Mouse (Mus musculus) megakaryocyte-erythroid progenitor cell, adult 5-6 weeks (primary cell): Measurements from ENCODE around the gene Gm13285. TPM values are rescaled to one million over a fixed set of nuclear protein-coding genes. Genes with fewer than 3 reads are reported as not detected.
A peak's percentile ranks its signal among the peaks of the same experiment; 100 is the strongest.
"Not testable (repeated sequence)": the region's sequence is repeated elsewhere in the genome, so short reads cannot be mapped to it uniquely, and the experiment has no call there.

ENCODE experiments used
- ATAC-seq: replicated peaks from 2 replicates; pipeline ENCODE4 v1.8.0; 2016; ENCODE audit warnings: mild to moderate bottlenecking, inconsistent platforms; ENCODE audit not compliant: severe bottlenecking, poor library complexity, low FRiP score, low TSS enrichment
- total RNA-seq, 2 experiments: library from RNA; stranded (forward) in 1 of 2; stranded (reverse) in 1 of 2; fragments of 200-1000, 215-1000 nt in 1 of 2; fragments of >200 nt in 1 of 2; fragmentation: Nextera tagmentation in 1 of 2; gene quantifications; 2 replicates each; pipeline ENCODE4 v1.2.3; 2014 to 2017

The Gm13285 gene
- total RNA-seq (2014; fragmentation: Nextera tagmentation) (not detected in 2 replicates), total RNA-seq (2017) (not detected in 2 replicates)

DNA sequence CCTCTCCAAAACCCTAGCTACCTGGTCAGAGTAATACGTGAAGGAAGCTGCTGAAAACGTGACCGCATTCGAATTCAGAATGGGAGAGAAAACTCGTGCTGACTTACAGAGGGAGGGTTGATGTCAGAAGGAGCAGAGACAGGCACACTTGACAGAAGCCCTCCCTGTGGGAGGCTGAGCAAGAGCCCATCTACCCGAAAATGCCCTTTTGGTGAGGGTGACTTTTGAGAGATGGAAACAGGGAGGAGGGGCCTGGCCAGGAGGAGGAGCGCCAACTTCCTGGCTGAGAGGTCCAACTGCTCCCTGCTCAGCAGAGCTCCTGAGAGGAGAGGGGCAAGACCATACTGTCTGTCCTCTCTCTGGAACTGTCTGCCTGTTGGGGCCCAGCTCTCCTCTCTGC, at the start of gene Gm13285:
Gm13285 (plus strand) TSS at position 301 of the 400 bp plus-strand sequence.
- not testable (repeated sequence) for ATAC-seq

DNA sequence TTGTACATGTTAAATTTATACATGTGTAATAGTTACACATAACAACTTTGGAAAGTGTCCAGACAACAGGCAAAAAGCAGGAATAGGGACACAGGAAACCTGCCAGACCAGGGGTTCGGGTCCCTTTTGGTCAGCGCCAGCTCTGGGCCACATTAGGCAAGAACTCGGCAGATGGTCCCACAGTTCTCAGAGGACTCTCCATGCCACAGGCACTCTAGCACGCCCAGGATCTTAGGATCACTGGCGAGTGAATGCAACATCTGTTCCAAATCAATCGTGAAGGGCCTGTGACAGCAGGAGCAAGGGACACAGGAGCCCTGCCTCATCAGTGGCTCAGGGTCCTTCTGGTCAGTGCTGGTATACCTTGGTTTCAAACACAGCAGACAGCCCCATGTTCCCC, 49.5 kb upstream of the Gm13285 start:
- no peak for ATAC-seq

DNA sequence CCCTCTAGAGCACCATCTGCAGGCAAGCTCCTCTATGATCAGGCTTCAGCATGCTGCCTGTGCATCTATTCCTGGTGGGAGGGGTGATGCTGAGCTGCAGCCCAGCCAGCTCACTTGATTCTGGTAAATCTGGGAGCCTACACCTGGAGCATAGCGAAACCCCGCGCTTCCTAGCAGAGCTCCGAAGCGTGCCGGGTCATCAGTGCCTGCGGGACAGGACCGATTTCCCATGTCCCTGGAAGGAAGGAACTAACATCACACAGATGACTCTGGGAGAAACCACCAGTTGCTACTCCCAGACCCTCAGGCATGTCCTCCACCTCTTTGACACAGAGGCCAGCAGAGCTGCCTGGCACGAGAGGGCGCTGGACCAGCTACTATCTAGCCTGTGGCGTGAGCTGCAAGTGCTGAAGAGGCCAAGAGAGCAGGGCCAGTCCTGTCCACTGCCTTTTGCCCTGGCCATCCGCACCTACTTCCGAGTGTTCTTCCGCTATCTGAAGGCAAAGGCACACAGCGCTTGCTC, 44.6 kb upstream of the Gm13285 start, which contains the start of gene Gm13271:
Gm13271 (plus strand) TSS at position 51 of the 523 bp plus-strand sequence.
- not testable (repeated sequence) for ATAC-seq

DNA sequence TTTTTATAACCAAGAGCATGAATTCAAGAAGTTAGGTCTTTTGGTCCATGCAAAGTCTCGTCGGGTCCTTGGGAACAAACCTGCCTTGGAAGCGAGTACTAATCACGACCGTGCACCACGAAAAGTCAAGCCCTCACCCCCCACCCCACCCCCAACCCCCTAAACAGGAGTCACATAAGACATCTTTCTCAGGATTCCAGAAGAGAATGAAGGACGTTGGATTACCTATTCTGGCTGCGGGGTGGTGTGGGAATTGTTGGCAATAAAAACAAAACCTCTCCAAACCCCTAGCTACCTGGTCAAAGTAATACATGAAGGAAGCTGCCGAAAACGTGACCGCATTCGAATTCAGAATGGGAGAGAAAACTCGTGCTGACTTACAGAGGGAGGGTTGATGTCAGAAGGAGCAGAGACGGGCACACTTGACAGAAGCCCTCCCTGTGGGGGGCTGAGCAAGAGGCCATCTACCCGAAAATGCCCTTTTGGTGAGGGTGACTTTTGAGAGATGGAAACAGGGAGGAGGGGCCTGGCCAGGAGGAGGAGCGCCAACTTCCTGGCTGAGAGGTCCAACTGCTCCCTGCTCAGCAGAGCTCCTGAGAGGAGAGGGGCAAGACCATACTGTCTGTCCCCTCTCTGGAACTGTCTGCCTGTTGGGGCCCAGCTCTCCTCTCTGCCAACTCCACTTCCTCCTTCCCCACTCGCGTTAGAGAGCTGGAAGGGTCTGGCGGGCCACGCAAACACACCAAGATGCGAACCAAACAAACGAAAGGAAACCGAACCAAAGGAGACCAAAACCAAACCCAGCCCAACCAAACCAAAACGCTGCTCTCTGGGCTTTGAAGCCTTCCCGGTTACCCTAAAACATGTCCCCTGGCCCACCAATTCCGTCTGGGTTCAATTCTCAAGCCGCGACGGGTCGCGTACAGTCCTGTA, 42.6 kb upstream of the Gm13285 start:
- not testable (repeated sequence) for ATAC-seq

DNA sequence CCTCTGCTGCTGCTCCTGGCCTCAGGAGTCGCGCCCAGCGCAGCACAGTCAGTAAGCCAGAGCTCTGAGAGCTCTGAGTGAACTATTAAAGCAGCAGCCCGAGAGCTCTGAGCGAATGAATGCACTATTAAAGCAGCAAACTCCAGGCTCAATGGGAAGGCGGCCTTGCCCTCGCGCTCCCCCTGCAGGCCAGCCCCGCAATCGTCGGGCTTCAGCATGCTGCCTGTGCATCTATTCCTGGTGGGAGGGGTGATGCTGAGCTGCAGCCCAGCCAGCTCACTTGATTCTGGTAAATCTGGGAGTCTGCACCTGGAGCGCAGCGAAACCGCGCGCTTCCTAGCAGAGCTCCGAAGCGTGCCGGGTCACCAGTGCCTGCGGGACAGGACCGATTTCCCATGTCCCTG, 41.8 kb upstream of the Gm13285 start:
- peak; percentile 100 for ATAC-seq

DNA sequence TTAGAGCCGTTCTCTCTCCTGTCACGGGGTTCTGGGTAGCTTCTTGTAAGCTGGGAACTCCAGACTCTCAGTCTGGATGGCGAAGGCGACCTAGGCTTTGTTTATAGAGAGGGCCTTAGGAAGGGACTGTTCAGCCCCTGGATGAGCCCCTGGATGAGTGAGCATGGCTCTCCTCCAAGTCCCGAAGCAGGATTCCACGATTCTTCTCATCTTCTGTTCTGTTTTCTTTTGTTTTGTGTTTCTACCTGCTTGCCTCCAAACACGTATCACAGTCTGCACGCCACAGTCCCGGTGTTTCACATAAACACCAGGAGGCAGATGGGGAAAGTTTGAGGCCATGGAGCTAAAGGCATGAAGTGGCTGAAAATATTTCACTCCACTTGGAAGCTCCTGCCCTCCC, 40.7 kb upstream of the Gm13285 start:
- not testable (repeated sequence) for ATAC-seq

DNA sequence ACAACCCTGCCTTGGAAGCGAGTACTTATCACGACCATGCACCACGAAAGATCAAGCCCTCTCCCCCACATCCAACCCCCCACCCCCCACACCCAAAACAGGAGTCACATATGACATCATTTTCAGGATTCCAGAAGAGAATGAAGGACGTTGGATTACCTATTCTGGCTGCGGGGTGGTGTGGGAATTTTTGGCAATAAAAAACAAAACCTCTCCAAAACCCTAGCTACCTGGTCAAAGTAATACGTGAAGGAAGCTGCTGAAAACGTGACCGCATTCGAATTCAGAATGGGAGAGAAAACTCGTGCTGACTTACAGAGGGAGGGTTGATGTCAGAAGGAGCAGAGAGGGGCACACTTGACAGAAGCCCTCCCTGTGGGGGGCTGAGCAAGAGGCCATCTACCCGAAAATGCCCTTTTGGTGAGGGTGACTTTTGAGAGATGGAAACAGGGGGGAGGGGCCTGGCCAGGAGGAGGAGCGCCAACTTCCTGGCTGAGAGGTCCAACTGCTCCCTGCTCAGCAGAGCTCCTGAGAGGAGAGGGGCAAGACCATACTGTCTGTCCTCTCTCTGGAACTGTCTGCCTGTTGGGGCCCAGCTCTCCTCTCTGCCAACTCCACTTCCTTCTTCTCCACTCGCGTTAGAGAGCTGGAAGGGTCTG, 39.7 kb upstream of the Gm13285 start, which contains the start of gene Gm13283:
Gm13283 (plus strand) TSS at position 510 of the 659 bp plus-strand sequence.
- ATAC-seq = not testable (repeated sequence)

DNA sequence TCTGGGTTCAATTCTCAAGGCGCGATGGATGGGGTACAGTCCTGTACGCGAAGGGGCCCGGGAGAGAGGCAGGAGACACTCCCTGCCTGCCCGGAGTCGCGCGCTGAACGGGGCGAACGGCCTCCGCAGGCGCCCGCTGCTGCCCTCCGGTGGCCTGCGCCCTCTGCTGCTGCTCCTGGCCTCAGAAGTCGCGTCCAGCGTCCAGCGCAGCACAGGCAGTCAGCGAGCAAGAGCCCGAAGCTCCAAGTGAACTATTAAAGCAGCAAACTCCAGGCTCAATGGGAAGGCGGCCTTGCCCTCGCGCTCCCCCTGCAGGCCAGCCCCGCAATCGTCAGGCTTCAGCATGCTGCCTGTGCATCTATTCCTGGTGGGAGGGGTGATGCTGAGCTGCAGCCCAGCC, 39.0 kb upstream of the Gm13285 start:
- not testable (repeated sequence) for ATAC-seq

DNA sequence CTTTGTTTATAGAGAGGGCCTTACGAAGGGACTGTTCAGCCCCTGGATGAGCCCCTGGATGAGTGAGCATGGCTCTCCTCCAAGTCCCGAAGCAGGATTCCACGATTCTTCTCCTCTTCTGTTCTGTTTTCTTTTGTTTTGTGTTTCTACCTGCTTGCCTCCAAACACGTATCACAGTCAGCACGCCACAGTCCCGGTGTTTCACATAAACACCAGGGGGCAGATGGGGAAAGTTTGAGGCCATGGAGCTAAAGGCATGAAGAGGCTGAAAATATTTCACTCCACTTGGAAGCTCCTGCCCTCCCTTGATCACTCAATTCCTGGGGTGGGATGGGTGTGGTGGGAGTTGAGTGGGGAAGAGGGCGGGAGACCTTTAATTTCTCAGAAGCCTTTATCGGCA, 37.7 kb upstream of the Gm13285 start:
- ATAC-seq = not testable (repeated sequence)

DNA sequence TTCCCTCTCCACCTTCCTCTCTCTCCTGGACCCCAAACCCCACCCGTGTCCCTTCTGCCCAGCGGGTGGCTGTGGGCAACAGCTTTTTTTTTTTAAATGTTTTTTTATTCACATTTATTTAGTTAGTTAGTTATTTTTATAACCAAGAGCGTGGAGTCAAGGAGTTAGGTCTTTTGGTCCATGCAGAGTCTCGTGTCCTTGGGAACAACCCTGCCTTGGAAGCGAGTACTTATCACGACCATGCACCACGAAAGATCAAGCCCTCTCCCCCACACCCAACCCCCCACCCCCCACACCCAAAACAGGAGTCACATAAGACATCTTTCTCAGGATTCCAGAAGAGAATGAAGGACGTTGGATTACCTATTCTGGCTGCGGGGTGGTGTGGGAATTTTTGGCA, 37.1 kb upstream of the Gm13285 start:
- ATAC-seq = not testable (repeated sequence)

DNA sequence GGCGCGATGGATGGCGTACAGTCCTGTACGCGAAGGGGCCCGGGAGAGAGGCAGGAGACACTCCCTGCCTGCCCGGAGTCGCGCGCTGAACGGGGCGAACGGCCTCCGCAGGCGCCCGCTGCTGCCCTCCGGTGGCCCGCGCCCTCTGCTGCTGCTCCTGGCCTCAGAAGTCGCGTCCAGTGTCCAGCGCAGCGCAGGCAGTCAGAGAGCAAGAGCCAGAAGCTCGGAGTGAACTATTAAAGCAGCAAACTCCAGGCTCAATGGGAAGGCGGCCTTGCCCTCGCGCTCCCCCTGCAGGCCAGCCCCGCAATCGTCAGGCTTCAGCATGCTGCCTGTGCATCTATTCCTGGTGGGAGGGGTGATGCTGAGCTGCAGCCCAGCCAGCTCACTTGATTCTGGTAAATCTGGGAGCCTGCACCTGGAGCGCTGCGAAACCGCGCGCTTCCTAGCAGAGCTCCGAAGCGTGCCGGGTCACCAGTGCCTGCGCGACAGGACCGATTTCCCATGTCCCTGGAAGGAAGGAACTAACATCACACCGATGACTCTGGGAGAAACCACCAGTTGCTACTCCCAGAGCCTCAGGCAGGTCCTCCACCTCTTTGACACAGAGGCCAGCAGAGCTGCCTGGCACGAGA, 36.0 kb upstream of the Gm13285 start:
- ATAC-seq = peak; percentile 83

DNA sequence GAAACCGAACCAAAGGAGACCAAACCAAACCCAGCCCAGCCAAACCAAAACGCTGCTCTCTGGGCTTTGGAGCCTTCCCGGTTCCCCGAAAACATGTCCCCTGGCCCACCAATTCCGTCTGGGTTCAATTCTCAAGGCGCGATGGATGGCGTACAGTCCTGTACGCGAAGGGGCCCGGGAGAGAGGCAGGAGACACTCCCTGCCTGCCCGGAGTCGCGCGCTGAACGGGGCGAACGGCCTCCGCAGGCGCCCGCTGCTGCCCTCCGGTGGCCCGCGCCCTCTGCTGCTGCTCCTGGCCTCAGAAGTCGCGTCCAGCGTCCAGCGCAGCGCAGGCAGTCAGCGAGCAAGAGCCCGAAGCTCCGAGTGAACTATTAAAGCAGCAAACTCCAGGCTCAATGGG, 25.9 kb upstream of the Gm13285 start, which contains the start of gene Gm13290:
Gm13290 (plus strand) TSS at position 301 of the 400 bp plus-strand sequence.
- not testable (repeated sequence) for ATAC-seq

DNA sequence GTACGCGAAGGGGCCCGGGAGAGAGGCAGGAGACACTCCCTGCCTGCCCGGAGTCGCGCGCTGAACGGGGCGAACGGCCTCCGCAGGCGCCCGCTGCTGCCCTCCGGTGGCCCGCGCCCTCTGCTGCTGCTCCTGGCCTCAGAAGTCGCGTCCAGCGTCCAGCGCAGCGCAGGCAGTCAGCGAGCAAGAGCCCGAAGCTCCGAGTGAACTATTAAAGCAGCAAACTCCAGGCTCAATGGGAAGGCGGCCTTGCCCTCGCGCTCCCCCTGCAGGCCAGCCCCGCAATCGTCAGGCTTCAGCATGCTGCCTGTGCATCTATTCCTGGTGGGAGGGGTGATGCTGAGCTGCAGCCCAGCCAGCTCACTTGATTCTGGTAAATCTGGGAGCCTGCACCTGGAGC, 22.8 kb upstream of the Gm13285 start, which contains the start of gene Gm13289:
Gm13289 (plus strand) TSS at position 301 of the 400 bp plus-strand sequence.
- not testable (repeated sequence) for ATAC-seq

DNA sequence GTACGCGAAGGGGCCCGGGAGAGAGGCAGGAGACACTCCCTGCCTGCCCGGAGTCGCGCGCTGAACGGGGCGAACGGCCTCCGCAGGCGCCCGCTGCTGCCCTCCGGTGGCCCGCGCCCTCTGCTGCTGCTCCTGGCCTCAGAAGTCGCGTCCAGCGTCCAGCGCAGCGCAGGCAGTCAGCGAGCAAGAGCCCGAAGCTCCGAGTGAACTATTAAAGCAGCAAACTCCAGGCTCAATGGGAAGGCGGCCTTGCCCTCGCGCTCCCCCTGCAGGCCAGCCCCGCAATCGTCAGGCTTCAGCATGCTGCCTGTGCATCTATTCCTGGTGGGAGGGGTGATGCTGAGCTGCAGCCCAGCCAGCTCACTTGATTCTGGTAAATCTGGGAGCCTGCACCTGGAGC, 19.9 kb upstream of the Gm13285 start, which contains the start of gene Gm13272:
Gm13272 (plus strand) TSS at position 301 of the 400 bp plus-strand sequence.
- ATAC-seq = not testable (repeated sequence)

DNA sequence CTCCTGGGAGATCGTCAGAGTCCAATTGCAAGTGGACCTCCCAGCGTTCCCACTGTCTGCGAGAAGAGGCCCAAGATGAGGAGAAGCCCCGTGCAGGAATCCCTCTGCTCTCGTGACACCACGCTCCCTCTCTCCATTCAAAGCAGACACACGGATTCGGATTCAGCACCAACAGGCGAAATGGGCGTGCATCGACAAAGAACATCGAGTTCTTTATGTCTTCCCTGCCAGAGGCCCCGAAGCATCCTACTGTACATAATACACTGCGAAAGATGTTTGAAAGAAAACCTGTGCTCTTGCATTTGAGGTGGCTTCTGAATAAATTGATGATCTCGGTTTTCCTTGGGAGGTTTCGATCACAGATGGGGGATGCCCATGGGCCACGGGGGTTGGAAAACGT, 19.1 kb upstream of the Gm13285 start:
- ATAC-seq = not testable (repeated sequence)

DNA sequence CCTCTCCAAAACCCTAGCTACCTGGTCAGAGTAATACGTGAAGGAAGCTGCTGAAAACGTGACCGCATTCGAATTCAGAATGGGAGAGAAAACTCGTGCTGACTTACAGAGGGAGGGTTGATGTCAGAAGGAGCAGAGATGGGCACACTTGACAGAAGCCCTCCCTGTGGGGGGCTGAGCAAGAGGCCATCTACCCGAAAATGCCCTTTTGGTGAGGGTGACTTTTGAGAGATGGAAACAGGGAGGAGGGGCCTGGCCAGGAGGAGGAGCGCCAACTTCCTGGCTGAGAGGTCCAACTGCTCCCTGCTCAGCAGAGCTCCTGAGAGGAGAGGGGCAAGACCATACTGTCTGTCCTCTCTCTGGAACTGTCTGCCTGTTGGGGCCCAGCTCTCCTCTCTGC, 17.6 kb upstream of the Gm13285 start, which contains the start of gene Ifnz:
Ifnz (plus strand) TSS at position 301 of the 400 bp plus-strand sequence.
- not testable (repeated sequence) for ATAC-seq

DNA sequence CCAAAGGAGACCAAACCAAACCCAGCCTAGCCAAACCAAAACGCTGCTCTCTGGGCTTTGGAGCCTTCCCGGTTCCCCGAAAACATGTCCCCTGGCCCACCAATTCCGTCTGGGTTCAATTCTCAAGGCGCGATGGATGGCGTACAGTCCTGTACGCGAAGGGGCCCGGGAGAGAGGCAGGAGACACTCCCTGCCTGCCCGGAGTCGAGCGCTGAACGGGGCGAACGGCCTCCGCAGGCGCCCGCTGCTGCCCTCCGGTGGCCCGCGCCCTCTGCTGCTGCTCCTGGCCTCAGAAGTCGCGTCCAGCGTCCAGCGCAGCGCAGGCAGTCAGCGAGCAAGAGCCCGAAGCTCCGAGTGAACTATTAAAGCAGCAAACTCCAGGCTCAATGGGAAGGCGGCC, 17.1 kb upstream of the Gm13285 start:
- ATAC-seq = not testable (repeated sequence)

DNA sequence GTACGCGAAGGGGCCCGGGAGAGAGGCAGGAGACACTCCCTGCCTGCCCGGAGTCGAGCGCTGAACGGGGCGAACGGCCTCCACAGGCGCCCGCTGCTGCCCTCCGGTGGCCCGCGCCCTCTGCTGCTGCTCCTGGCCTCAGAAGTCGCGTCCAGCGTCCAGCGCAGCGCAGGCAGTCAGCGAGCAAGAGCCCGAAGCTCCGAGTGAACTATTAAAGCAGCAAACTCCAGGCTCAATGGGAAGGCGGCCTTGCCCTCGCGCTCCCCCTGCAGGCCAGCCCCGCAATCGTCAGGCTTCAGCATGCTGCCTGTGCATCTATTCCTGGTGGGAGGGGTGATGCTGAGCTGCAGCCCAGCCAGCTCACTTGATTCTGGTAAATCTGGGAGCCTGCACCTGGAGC, 14.1 kb upstream of the Gm13285 start, which contains the start of gene Gm13276:
Gm13276 (plus strand) TSS at position 301 of the 400 bp plus-strand sequence.
- ATAC-seq = not testable (repeated sequence)

DNA sequence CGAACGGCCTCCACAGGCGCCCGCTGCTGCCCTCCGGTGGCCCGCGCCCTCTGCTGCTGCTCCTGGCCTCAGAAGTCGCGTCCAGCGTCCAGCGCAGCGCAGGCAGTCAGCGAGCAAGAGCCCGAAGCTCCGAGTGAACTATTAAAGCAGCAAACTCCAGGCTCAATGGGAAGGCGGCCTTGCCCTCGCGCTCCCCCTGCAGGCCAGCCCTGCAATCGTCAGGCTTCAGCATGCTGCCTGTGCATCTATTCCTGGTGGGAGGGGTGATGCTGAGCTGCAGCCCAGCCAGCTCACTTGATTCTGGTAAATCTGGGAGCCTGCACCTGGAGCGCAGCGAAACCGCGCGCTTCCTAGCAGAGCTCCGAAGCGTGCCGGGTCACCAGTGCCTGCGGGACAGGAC, 11.1 kb upstream of the Gm13285 start, which contains the start of gene Gm13277:
Gm13277 (plus strand) TSS at position 231 of the 400 bp plus-strand sequence.
- ATAC-seq = not testable (repeated sequence)
